Mouse (Mus musculus): ENCODE measurements around the gene Acot7. TPM values are rescaled to one million over a fixed set of nuclear protein-coding genes. Genes with fewer than 3 reads are reported as not detected.

Gene Acot7
- polyA plus RNA-seq, 1 experiment: 0.51 TPM

DNA sequence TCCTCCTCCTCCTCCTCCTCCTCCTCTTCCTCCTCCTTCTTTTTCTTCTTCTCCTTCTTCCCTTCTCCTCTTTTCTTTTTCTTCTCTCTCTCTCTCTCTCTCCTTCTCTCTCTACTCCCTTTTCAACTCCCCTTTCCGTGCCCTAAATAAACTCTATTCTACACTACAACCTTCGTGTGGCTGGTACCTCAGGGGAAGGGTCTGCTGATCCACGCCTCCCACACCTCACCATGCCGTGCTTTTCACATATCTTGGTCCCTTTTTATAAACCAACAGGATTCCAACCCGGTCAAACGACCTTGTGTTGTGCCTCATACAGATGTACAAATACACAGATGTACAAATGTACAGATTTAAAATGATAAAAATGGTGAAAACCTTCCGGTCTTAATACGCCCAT lies 118.4 kb downstream of the Acot7 start:
- Histone ChIP-seq H3K4me1 (ENCODE audit: control insufficient read depth) (peaks cover 40% of the 10 kb centered on the region), H3K4me3 (replicated peaks) (peak overlapping the region; percentile 84), H3K9me3 (ENCODE audit: control insufficient read depth, low read length) (no peaks in the 10 kb centered on the region), H3K27me3 (ENCODE audit: control insufficient read depth) (peaks cover 28% of the 10 kb centered on the region), H3K36me3 (ENCODE audit: control insufficient read depth) (peaks cover 22% of the 10 kb centered on the region)
- no peak for TF ChIP-seq GATA1 (IDR thresholded peaks at IDR 0.05; ENCODE audit: low read length)
- TF ChIP-seq TAL1 (IDR thresholded peaks at IDR 0.05; ENCODE audit: low read length): no peak

DNA sequence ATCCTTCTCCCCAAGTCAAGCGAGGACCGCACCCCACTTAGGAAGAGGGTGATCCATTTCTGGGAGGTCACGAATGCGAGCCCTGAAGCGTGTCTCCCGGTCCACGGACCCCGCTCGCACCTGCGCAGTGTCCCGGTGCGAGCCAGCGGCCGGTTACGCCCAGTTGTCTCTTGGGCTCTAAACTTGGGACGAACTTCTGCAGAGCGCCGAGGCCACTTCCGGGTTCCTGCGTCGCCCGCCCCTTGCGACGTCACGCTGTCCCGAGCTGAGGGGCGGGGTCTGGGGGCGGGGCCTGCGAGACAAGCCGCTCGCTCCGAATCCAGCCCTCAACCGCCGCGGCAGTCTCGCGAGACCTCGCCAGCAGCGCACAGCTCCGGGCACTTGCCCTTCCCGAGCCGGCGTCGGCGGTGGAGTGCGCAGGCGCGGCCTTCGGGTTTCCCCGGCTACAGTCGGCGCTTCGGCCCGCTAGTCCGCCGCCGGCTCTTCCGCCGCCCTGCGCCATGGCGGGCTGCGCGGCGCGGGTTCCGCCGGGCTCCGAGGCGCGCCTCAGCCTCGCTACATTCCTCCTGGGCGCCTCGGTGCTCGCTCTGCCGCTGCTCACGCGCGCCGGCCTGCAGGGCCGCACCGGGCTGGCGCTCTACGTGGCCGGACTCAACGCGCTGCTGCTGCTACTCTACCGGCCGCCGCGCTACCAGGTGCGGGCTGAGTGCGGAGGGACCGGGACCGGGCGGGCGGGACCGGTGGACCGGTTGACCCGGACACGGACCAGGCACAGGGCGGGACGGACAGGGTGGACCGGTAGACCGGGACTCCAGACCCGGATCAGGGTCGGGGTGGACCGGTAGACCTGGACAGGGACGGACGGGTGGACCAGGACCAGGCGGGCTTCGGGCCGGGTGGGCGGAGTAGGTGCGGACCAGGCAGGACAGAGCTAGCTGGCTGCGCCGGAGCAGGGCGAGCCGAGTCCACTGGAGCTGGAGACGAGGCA lies 119.2 kb downstream of the Acot7 start, which contains the start of gene Icmt:
Gene Icmt (plus strand): TSS at position 354 of the 988 bp plus-strand sequence.
- Histone ChIP-seq H3K4me1 (ENCODE audit: control insufficient read depth) (peaks cover 40% of the 10 kb centered on the region), H3K36me3 (ENCODE audit: control insufficient read depth) (peaks cover 30% of the 10 kb centered on the region), H3K4me3 (replicated peaks) (peak within 1 kb of the TSS; percentile 84), H3K27me3 (ENCODE audit: control insufficient read depth) (peaks cover 21% of the 10 kb centered on the region), H3K9me3 (ENCODE audit: control insufficient read depth, low read length) (no peaks in the 10 kb centered on the region)
- TF ChIP-seq TAL1 (IDR thresholded peaks at IDR 0.05; ENCODE audit: low read length): no peak
- TF ChIP-seq GATA1 (IDR thresholded peaks at IDR 0.05; ENCODE audit: low read length): no peak

DNA sequence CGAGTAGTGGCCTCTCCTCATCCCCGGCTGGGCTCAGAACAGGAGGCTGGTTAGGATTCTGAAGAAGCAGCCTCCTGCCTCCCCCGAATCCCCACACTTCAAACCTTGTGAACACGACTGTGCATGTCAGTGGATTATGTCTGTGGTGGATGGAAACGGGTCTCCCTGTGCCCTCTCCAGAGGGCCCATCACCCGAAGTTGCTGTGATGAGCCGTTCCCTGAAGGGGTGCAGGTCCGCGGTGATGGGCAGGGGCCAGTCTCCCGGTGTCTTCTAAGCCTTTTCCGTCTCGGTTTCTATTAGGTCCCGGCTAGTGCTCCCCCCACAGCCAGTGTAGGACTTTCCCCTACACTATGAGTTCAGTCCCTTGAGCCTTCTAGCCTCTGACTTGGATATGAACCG lies 120.9 kb downstream of the Acot7 start:
- Histone ChIP-seq H3K9me3 (ENCODE audit: control insufficient read depth, low read length) (no peaks in the 10 kb centered on the region), H3K36me3 (ENCODE audit: control insufficient read depth) (peaks cover 46% of the 10 kb centered on the region), H3K4me3 (replicated peaks) (peak overlapping the region; percentile 84), H3K27me3 (ENCODE audit: control insufficient read depth) (peaks cover 4% of the 10 kb centered on the region; the same call in 1 of the 2 replicates), H3K4me1 (ENCODE audit: control insufficient read depth) (peaks cover 40% of the 10 kb centered on the region)
- TF ChIP-seq TAL1 (IDR thresholded peaks at IDR 0.05; ENCODE audit: low read length) (no peak), GATA1 (IDR thresholded peaks at IDR 0.05; ENCODE audit: low read length) (no peak)

DNA sequence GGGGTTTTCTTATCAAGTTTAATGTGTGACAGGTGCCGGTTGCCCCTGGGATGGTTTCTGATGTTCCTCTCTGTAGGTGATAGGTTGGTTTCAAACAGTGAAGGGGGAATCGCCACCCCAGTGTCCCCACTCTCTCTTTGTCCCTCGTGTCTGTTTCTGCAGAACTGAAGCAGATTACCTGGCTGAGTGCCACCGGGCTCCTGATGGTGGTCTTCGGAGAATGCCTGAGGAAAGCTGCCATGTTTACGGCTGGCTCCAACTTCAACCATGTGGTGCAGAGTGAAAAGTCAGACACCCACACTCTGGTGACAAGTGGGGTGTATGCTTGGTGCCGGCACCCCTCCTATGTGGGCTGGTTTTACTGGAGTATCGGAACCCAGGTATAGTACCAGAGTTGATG lies 122.4 kb downstream of the Acot7 start:
- H3K4me1 ChIP-seq (ENCODE audit: control insufficient read depth): peaks cover 37% of the 10 kb centered on the region
- TF ChIP-seq GATA1 (IDR thresholded peaks at IDR 0.05; ENCODE audit: low read length): no peak
- H3K9me3 ChIP-seq (ENCODE audit: control insufficient read depth, low read length): no peaks in the 10 kb centered on the region
- H3K27me3 ChIP-seq (ENCODE audit: control insufficient read depth): no peaks in the 10 kb centered on the region
- H3K4me3 ChIP-seq (replicated peaks): no peak overlapping the region
- H3K36me3 ChIP-seq (ENCODE audit: control insufficient read depth): peaks cover 62% of the 10 kb centered on the region

DNA sequence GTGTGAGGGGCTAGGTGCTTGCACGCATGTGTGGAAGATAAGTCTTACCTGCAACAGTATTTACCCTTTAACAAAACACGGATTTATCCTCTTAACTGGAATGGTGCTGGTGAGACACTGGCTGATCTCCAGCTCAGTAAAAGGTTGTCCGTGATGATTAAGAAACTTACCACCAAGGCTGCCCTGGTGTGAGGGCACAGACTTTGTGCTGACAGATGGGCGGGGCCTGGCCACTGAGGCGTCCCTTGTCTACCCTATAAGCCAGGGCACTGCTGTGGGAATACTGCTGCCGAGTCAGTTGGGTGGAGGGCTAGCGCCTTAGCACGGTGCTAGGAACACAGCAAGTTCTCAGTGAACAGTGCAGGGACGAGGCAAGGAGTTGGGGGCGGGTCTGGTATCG lies 124.1 kb downstream of the Acot7 start:
- peaks cover 24% of the 10 kb centered on the region for H3K4me1 ChIP-seq (ENCODE audit: control insufficient read depth)
- H3K9me3 ChIP-seq (ENCODE audit: control insufficient read depth, low read length): no peaks in the 10 kb centered on the region
- TF ChIP-seq TAL1 (IDR thresholded peaks at IDR 0.05; ENCODE audit: low read length) (no peak), GATA1 (IDR thresholded peaks at IDR 0.05; ENCODE audit: low read length) (no peak)
- H3K27me3 ChIP-seq (ENCODE audit: control insufficient read depth): no peaks in the 10 kb centered on the region
- no peak overlapping the region for H3K4me3 ChIP-seq (replicated peaks)
- peaks cover 71% of the 10 kb centered on the region for H3K36me3 ChIP-seq (ENCODE audit: control insufficient read depth)

DNA sequence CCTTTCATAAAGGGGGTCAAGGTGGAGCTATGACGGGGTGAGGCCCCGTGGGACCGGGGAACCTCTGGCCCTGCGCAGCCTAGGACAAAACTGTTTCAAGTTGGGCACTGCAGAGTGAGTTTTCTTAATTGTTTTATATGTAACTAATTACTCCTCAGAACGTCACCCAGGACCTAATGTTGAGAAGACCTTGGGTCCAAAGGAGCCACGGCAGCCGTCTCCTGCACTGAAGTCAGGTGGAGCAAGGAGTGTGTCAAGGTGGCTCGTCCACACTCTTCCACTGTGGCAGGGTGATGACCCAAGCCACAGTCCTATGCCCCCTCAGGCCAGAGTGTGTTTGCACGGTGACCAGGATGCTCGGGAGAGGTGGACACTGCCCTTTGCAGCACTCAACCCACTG lies 125.2 kb downstream of the Acot7 start:
- Histone ChIP-seq H3K36me3 (ENCODE audit: control insufficient read depth) (peaks cover 76% of the 10 kb centered on the region), H3K4me1 (ENCODE audit: control insufficient read depth) (peaks cover 14% of the 10 kb centered on the region), H3K27me3 (ENCODE audit: control insufficient read depth) (no peaks in the 10 kb centered on the region), H3K9me3 (ENCODE audit: control insufficient read depth, low read length) (no peaks in the 10 kb centered on the region), H3K4me3 (replicated peaks) (no peak overlapping the region)
- TF ChIP-seq GATA1 (IDR thresholded peaks at IDR 0.05; ENCODE audit: low read length): no peak
- no peak for TF ChIP-seq TAL1 (IDR thresholded peaks at IDR 0.05; ENCODE audit: low read length)

DNA sequence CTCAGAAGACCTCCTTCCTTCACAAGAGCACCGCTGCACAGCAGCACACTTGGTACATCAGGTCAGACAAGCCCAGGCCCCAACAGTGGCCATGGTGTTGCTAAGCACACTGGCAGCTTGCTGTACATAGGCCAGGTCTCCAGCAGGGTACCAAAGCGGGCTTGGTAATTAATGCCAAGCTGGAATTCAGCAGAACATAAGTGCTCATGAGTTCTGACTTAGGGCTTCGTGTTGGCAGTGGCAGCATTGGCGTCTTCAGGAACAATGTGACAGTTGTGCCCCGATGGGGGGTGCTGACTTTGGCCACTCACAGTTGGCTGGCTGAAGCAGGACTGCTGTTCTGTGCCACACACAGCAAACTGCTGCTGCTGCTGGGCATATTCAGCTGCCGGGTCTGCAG lies 126.8 kb downstream of the Acot7 start:
- Histone ChIP-seq H3K4me3 (replicated peaks) (no peak overlapping the region), H3K9me3 (ENCODE audit: control insufficient read depth, low read length) (no peaks in the 10 kb centered on the region), H3K27me3 (ENCODE audit: control insufficient read depth) (no peaks in the 10 kb centered on the region), H3K4me1 (ENCODE audit: control insufficient read depth) (no peaks in the 10 kb centered on the region; the same call in 1 of the 2 replicates), H3K36me3 (ENCODE audit: control insufficient read depth) (peaks cover 76% of the 10 kb centered on the region)
- TF ChIP-seq GATA1 (IDR thresholded peaks at IDR 0.05; ENCODE audit: low read length): no peak
- no peak for TF ChIP-seq TAL1 (IDR thresholded peaks at IDR 0.05; ENCODE audit: low read length)

DNA sequence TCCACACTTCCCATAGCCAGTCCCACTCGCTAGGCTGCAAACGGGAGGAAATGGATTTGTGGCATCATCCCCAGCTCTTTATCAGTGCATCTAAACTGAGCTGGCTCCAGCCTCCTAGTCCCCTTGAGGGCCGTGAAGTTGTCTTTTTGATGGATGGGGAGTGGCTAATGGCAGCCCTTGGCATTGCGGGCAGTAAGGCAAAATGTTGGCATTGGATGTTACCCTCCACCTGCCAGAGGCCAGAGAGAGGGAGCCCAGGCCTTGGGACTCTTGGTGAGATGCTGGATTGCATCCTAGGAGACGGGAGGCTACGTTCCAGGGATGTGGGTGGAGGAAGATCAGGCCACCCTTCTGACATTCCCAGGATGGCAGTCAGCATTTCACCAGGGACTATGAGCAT lies 128.1 kb downstream of the Acot7 start:
- H3K4me3 ChIP-seq (replicated peaks): no peak overlapping the region
- H3K9me3 ChIP-seq (ENCODE audit: control insufficient read depth, low read length): no peaks in the 10 kb centered on the region
- TF ChIP-seq TAL1 (IDR thresholded peaks at IDR 0.05; ENCODE audit: low read length) (no peak), GATA1 (IDR thresholded peaks at IDR 0.05; ENCODE audit: low read length) (no peak)
- H3K27me3 ChIP-seq (ENCODE audit: control insufficient read depth): peaks cover 6% of the 10 kb centered on the region
- no peaks in the 10 kb centered on the region for H3K4me1 ChIP-seq (ENCODE audit: control insufficient read depth)
- H3K36me3 ChIP-seq (ENCODE audit: control insufficient read depth): peaks cover 63% of the 10 kb centered on the region

DNA sequence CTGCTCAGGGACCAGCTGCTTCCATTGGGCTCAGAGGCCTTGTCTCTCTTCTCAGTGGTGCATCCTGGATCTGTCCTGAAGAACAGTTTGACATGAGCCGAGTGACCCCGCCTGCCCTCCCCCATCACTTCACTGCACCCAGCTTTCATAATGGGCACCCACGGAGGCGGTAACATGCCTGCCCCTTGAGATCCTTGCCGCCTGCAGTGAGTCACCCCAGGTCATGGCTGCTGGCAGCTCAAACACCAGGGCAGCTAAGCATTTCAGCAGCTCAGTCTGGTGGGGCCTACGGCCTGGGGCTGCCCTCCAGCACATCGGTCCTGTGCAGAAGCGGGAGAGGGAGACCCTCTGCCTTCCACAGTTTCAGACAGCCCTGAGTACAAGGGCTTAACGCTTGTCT lies 129.6 kb downstream of the Acot7 start:
- peaks cover 48% of the 10 kb centered on the region for H3K36me3 ChIP-seq (ENCODE audit: control insufficient read depth)
- H3K27me3 ChIP-seq (ENCODE audit: control insufficient read depth): peaks cover 22% of the 10 kb centered on the region
- TF ChIP-seq GATA1 (IDR thresholded peaks at IDR 0.05; ENCODE audit: low read length) (no peak), TAL1 (IDR thresholded peaks at IDR 0.05; ENCODE audit: low read length) (no peak)
- peaks cover 7% of the 10 kb centered on the region for H3K4me1 ChIP-seq (ENCODE audit: control insufficient read depth)
- H3K9me3 ChIP-seq (ENCODE audit: control insufficient read depth, low read length): no peaks in the 10 kb centered on the region
- no peak overlapping the region for H3K4me3 ChIP-seq (replicated peaks)
